Mouse (Mus musculus) spleen, adult 2 months (tissue): Measurements from ENCODE around the gene Shc3.

Experiments
- CTCF ChIP-seq: fragments of 200-500 bp; IDR thresholded peaks from 2 replicates; pipeline ENCODE4 v1.5.1; 2011; ENCODE audit warnings: mild to moderate bottlenecking, inconsistent platforms; ENCODE audit not compliant: insufficient read depth, insufficient read length, insufficient replicate concordance; ENCODE audit errors: extremely low read depth
- POLR2A ChIP-seq: fragments of 200-500 bp; IDR thresholded peaks from 2 replicates; pipeline ENCODE4 v1.6.1; 2011; ENCODE audit warnings: low read depth, low read length, inconsistent platforms

GRCm38 (mm10) chr13:51595404-51595803 is 26.2 kb upstream of the Shc3 start:
- TF ChIP-seq CTCF (no peak), POLR2A (no peak)
